29 mouse cellular contexts compared by ENCODE assay signal in genomic region chr19:56852590-56852989, GRCm38 (mm10). TPM values are rescaled to one million over a fixed set of nuclear protein-coding genes. Genes with fewer than 3 reads are reported as not detected.
"Had no signal": no experiment of that assay in that cellular context is flagged by ENCODE, and none has a peak within 500 bp of the region (broad histone marks: within the 10 kb centered on the region; RNA-seq: fewer than 3 reads in every experiment).

No protein-coding gene starts in this region.

- H3K9ac ChIP-seq: heart, embryonic 12.5 days; hindbrain, embryonic 14.5 days; intestine, embryonic 15.5 days; limb, embryonic 12.5 days; liver, embryonic 12.5 days had no signal

- H3K27me3 ChIP-seq: heart, embryonic 12.5 days; intestine, embryonic 15.5 days; limb, embryonic 12.5 days; liver, embryonic 12.5 days had no signal

- H3K36me3 ChIP-seq: heart, embryonic 10.5 days; heart, embryonic 12.5 days; intestine, embryonic 15.5 days; limb, embryonic 10.5 days; limb, embryonic 12.5 days; liver, embryonic 12.5 days had no signal

- H3K9me3 ChIP-seq: heart, embryonic 10.5 days; heart, embryonic 12.5 days; intestine, embryonic 15.5 days; limb, embryonic 10.5 days; liver, embryonic 12.5 days had no signal

- H3K27ac ChIP-seq: heart, embryonic 10.5 days; hindbrain, embryonic 14.5 days; intestine, embryonic 15.5 days; layer of hippocampus, adult 2 months; left cerebral cortex, adult 2 months; limb, embryonic 10.5 days; limb, embryonic 12.5 days; liver, embryonic 12.5 days had no signal

- H3K4me2 ChIP-seq: heart, embryonic 12.5 days; hindbrain, embryonic 14.5 days; intestine, embryonic 15.5 days; limb, embryonic 12.5 days; liver, embryonic 12.5 days had no signal

- DNase-seq: gastrocnemius, postnatal 25 days; heart, adult 18-20 months; heart, postnatal 10 days; heart, postnatal 36 days; kidney, adult 18-20 months; kidney, adult 8-10 months; kidney, postnatal 10 days; kidney, postnatal 25 days; kidney, postnatal 4 days; liver had no signal

- H3K4me1 ChIP-seq: intestine, embryonic 15.5 days; liver, embryonic 12.5 days had no signal

- H3K4me3 ChIP-seq: heart, embryonic 10.5 days; heart, embryonic 12.5 days; intestine, embryonic 15.5 days; layer of hippocampus, adult 2 months; left cerebral cortex, adult 2 months; limb, embryonic 10.5 days; limb, embryonic 12.5 days; liver, embryonic 12.5 days had no signal

- ATAC-seq: hindbrain, embryonic 16.5 days; inflammation-experienced regulatory T-cells, adult 6 months; intestine, embryonic 15.5 days; intestine, postnatal 0 days; liver, embryonic 12.5 days had no signal

RNA-seq across cellular contexts. Expression of gene Vwa2, which starts 21.5 kb away (rescaled TPM):
- total RNA-seq: gastrocnemius, adult 18-20 months; gastrocnemius, adult 8-10 months; gastrocnemius, postnatal 25 days; granulocyte monocyte progenitor cell, adult 5-6 weeks; heart, adult 18-20 months; heart, adult 8-10 months; heart, postnatal 10 days; heart, postnatal 36 days; hematopoietic stem cell, adult 5-6 weeks; layer of hippocampus, adult 2 months; layer of hippocampus, postnatal 25 days; left cerebral cortex, adult 2 months; left cerebral cortex, postnatal 36 days had no signal
- polyA plus RNA-seq: inflammation-experienced regulatory T-cells, adult 6 months had no signal

RNA-seq across cellular contexts. Expression of gene Tdrd1, which starts 26.6 kb away (rescaled TPM):
- total RNA-seq: gastrocnemius, adult 18-20 months; gastrocnemius, adult 8-10 months; gastrocnemius, postnatal 25 days; granulocyte monocyte progenitor cell, adult 5-6 weeks; heart, adult 18-20 months; heart, adult 8-10 months; heart, postnatal 36 days; hematopoietic stem cell, adult 5-6 weeks had no signal
- polyA plus RNA-seq: inflammation-experienced regulatory T-cells, adult 6 months had no signal
